Mouse (Mus musculus) hindbrain, embryonic 12.5 days (tissue): ENCODE data around the gene Olfr806. TPM values are rescaled to one million over a fixed set of nuclear protein-coding genes. Genes with fewer than 3 reads are reported as not detected.

Source experiments
- ATAC-seq: fragments of 200-750 bp; cut with Nextera tagmentation; 2 replicates; pipeline ENCODE4 v1.8.0; 2017; ENCODE audit warnings: moderate TSS enrichment; ENCODE audit not compliant: low FRiP score
- H3K27ac ChIP-seq: fragments of 300-500 bp; sonication (generic); 2 replicates; pipeline ENCODE4 v1.5.1; 2016; ENCODE audit warnings: mild to moderate bottlenecking
- H3K27me3 ChIP-seq: fragments of 300-500 bp; sonication (generic); 2 replicates; pipeline ENCODE4 v1.6.1; 2016; ENCODE audit warnings: mild to moderate bottlenecking
- H3K36me3 ChIP-seq: fragments of 300-500 bp; sonication (generic); 2 replicates; pipeline ENCODE4 v1.6.1; 2016; ENCODE audit warnings: mild to moderate bottlenecking
- H3K4me1 ChIP-seq: fragments of 300-500 bp; sonication (generic); 2 replicates; pipeline ENCODE4 v1.6.1; 2016
- H3K4me2 ChIP-seq: fragments of 300-500 bp; sonication (generic); replicated peaks from 2 replicates; pipeline ENCODE4 v1.6.1; 2016; ENCODE audit warnings: mild to moderate bottlenecking
- H3K4me3 ChIP-seq: fragments of 300-500 bp; sonication (generic); 2 replicates; pipeline ENCODE4 v1.5.1; 2016; ENCODE audit warnings: mild to moderate bottlenecking
- H3K9ac ChIP-seq: fragments of 300-500 bp; sonication (generic); 2 replicates; pipeline ENCODE4 v1.6.1; 2016; ENCODE audit warnings: mild to moderate bottlenecking, moderate library complexity
- H3K9me3 ChIP-seq: fragments of 300-500 bp; sonication (generic); replicated peaks from 2 replicates; pipeline ENCODE4 v1.6.1; 2016; ENCODE audit warnings: mild to moderate bottlenecking
- WGBS: fragments of 180-500 bp; shearing (Covaris S2); methylation state at CpG from one replicate; pipeline ENCODE4 v1.1.7; 2016; 5-methylcytosine and 5-hydroxymethylcytosine counted together
- microRNA-seq: library from miRNA; unstranded; fragments of <30 nt; microRNA quantifications from one replicate; pipeline ENCODE4, GENCODE M21; 2017
- polyA plus RNA-seq: library from polyadenylated mRNA; unstranded; fragments of >200 nt; fragmentation: Nextera tagmentation; extraction: Ambion mirVana; gene quantifications from 2 replicates; pipeline ENCODE4 v1.2.1, GENCODE M21; 2016

Gene Olfr806
- polyA plus RNA-seq = not detected in 2 replicates

DNA sequence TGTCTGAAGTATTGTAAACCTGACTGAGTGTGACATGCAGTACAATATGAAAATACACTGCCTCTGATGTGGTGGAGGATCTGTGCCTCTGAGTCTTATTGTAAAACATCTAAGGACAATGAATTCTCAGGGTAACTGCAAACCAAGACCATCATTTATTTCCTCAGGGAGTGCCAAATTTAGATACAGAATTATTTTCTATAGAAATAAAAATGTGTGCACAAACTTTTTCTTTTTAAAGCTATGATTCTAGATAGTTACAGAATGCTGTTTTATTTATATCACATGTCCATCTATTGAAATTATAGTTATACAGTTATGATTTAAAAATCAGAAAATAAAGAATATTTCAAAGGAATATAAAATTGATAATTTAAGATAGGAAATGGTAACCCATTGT, at the start of gene Olfr806:
Olfr806 (minus strand) TSS at position 101 of the 400 bp plus-strand sequence.
- no peak within 1 kb of the TSS for H3K4me2 ChIP-seq
- no peak for ATAC-seq
- H3K9me3 ChIP-seq = no peaks in the 10 kb centered on the region
- no peak within 1 kb of the TSS for H3K9ac ChIP-seq
- H3K27ac ChIP-seq = no peak within 1 kb of the TSS
- H3K4me3 ChIP-seq = no peak within 1 kb of the TSS
- no peaks in the 10 kb centered on the region for H3K27me3 ChIP-seq
- no peaks in the 10 kb centered on the region for H3K4me1 ChIP-seq
- H3K36me3 ChIP-seq = no peaks in the 10 kb centered on the region

- Histone ChIP-seq H3K9me3 (no peaks in the 10 kb centered on the region), H3K4me1 (no peaks in the 10 kb centered on the region), H3K4me3 (no peak overlapping the region), H3K27ac (no peak overlapping the region), H3K27me3 (no peaks in the 10 kb centered on the region), H3K9ac (no peak overlapping the region), H3K4me2 (no peak overlapping the region), H3K36me3 (no peaks in the 10 kb centered on the region)
- ATAC-seq = no peak
These were observed 36.4 kb upstream of the Olfr806 start for GRCm38 (mm10) chr10:129778123-129778522.

- Histone ChIP-seq H3K4me1 (no peaks in the 10 kb centered on the region), H3K9me3 (no peaks in the 10 kb centered on the region), H3K27ac (no peak within 1 kb of the TSS), H3K4me3 (no peak within 1 kb of the TSS), H3K27me3 (no peaks in the 10 kb centered on the region), H3K4me2 (no peak within 1 kb of the TSS), H3K9ac (no peak within 1 kb of the TSS), H3K36me3 (no peaks in the 10 kb centered on the region)
- no peak for ATAC-seq
These were observed 32.6 kb upstream of the Olfr806 start, which contains the start of gene Olfr809 for GRCm38 (mm10) chr10:129774338-129774737. Olfr809 (plus strand) TSS chr10:129774638.

DNA sequence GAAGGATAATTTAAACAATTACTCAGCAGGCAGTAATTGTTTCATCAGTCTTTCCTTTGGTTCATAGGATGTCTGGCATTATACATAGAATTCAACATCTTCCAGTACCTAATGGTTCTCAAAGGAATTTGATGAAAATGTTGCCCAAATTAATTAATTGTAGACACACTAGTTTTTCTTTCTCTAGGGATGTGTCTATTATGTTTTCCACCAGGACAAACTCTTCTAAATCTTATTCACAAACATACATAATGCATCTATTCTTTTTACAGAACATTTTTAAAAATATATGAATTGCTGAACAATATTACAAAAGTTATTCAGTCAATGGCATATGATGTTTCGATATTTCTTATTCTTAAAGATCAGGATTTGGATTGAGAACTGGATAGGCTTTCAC, 23.5 kb upstream of the Olfr806 start, which contains the start of gene Olfr808:
Olfr808 (plus strand) TSS at position 301 of the 400 bp plus-strand sequence.
- no peak for ATAC-seq
- H3K27ac ChIP-seq = no peak within 1 kb of the TSS
- 92% methylated on average over 1 of the region's 1 CpGs for WGBS
- H3K9ac ChIP-seq = no peak within 1 kb of the TSS
- H3K4me3 ChIP-seq = no peak within 1 kb of the TSS
- no peaks in the 10 kb centered on the region for H3K36me3 ChIP-seq
- no peaks in the 10 kb centered on the region for H3K4me1 ChIP-seq
- H3K4me2 ChIP-seq = no peak within 1 kb of the TSS
- H3K9me3 ChIP-seq = no peaks in the 10 kb centered on the region
- H3K27me3 ChIP-seq = no peaks in the 10 kb centered on the region

- H3K27ac ChIP-seq = no peak within 1 kb of the TSS
- no peak for ATAC-seq
- 91% methylated on average over 1 of the region's 1 CpGs for WGBS
- H3K9me3 ChIP-seq = no peaks in the 10 kb centered on the region
- no peak within 1 kb of the TSS for H3K9ac ChIP-seq
- H3K4me1 ChIP-seq = no peaks in the 10 kb centered on the region
- H3K4me3 ChIP-seq = no peak within 1 kb of the TSS
- H3K4me2 ChIP-seq = no peak within 1 kb of the TSS
- H3K36me3 ChIP-seq = no peaks in the 10 kb centered on the region
- no peaks in the 10 kb centered on the region for H3K27me3 ChIP-seq
These were observed 16.0 kb upstream of the Olfr806 start, which contains the start of gene Olfr807 for GRCm38 (mm10) chr10:129757693-129758092. Olfr807 (minus strand) TSS chr10:129757793.

- Histone ChIP-seq H3K27me3 (no peaks in the 10 kb centered on the region), H3K27ac (no peak within 1 kb of the TSS), H3K4me3 (no peak within 1 kb of the TSS), H3K9me3 (no peaks in the 10 kb centered on the region), H3K4me1 (no peaks in the 10 kb centered on the region), H3K9ac (no peak within 1 kb of the TSS), H3K4me2 (no peak within 1 kb of the TSS), H3K36me3 (no peaks in the 10 kb centered on the region)
- WGBS = 95% methylated on average over 2 of the region's 2 CpGs
- ATAC-seq = no peak
These were observed 12.4 kb downstream of the Olfr806 start, which contains the start of gene Olfr805 for GRCm38 (mm10) chr10:129729275-129729674. Olfr805 (minus strand) TSS chr10:129729375.

- Histone ChIP-seq H3K9ac (no peak within 1 kb of the TSS), H3K27me3 (no peaks in the 10 kb centered on the region)
These were observed 38.8 kb downstream of the Olfr806 start, which contains the start of gene Olfr804 for GRCm38 (mm10) chr10:129702910-129703309. Olfr804 (plus strand) TSS chr10:129703210.

DNA sequence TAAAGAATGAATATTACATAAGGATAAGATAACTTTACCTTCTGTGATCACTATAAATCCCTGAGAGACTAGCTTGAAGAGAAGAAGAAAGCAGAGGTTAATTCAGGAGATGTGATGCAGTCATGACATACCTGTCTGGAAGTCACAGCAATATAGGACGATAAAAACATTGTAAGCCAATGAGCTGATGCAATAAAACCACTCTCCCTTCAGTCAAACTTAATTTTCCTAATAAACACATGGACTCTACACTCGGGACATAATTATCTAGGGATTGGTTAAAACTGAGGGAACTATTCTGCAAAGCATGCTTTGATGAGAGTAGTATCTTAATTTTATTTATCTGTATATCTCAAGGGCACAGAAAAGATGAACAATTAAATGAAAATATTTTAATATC, 47.5 kb downstream of the Olfr806 start, which contains the start of gene Olfr803:
Olfr803 (minus strand) TSS at position 101 of the 400 bp plus-strand sequence.
- ATAC-seq = no peak
- no peak within 1 kb of the TSS for H3K4me3 ChIP-seq
- no peaks in the 10 kb centered on the region for H3K36me3 ChIP-seq
- whole genome bisulfite sequencing = 68% methylated on average over 2 of the region's 2 CpGs
- H3K27me3 ChIP-seq = no peaks in the 10 kb centered on the region
- H3K4me1 ChIP-seq = no peaks in the 10 kb centered on the region
- H3K27ac ChIP-seq = no peak within 1 kb of the TSS
- no peak within 1 kb of the TSS for H3K9ac ChIP-seq
- H3K4me2 ChIP-seq = no peak within 1 kb of the TSS
- no peaks in the 10 kb centered on the region for H3K9me3 ChIP-seq

More at GRCm38 (mm10) chr10:129702910-129703309, 38.8 kb downstream of the Olfr806 start, which contains the start of gene Olfr804:
- Histone ChIP-seq H3K27ac (no peak within 1 kb of the TSS), H3K4me1 (no peaks in the 10 kb centered on the region), H3K4me3 (no peak within 1 kb of the TSS), H3K4me2 (no peak within 1 kb of the TSS), H3K36me3 (no peaks in the 10 kb centered on the region), H3K9me3 (no peaks in the 10 kb centered on the region)
- no peak for ATAC-seq

DNA sequence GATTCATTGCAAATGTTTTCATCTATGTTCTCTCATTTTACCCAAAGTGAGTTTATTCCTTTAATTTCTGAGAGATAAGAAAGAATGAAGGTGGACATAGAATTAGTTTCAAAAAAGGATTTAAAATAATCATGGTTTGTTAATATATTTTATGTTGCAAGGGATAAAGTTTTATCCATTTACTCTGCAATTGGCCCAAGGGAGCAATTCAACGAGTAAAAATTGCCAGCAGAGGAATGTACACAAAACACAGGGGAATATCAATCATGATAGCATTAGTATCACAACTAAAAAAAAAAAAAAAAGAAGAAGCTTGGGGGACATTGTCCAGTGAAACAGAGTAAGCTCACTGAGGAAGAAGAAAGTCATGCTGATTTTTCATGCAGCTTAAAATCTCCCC, 53.7 kb downstream of the Olfr806 start, which contains the start of gene Olfr802:
Olfr802 (minus strand) TSS at position 101 of the 400 bp plus-strand sequence.
- no peaks in the 10 kb centered on the region for H3K4me1 ChIP-seq
- no peak for ATAC-seq

More for the DNA sequence above, 53.7 kb downstream of the Olfr806 start, which contains the start of gene Olfr802:
- Histone ChIP-seq H3K9ac (no peak within 1 kb of the TSS), H3K4me3 (no peak within 1 kb of the TSS), H3K27me3 (no peaks in the 10 kb centered on the region), H3K4me2 (no peak within 1 kb of the TSS), H3K9me3 (no peaks in the 10 kb centered on the region), H3K27ac (no peak within 1 kb of the TSS), H3K36me3 (no peaks in the 10 kb centered on the region)
- WGBS = 79% methylated on average over 1 of the region's 1 CpGs

Small RNA genes lying within 50 kb of the gene (microRNA-seq; reads per million reads assigned to microRNA genes)
- not detected for gene Gm24485

Other genes starting within 250 kb of the Olfr806 start
- gene Olfr790, start 243.4 kb downstream of the Olfr806 start, polyA plus RNA-seq = not detected in 2 replicates
- gene Olfr791, start 220.1 kb downstream of the Olfr806 start, polyA plus RNA-seq = not detected in 2 replicates
- not detected in 2 replicates for gene Olfr792, start 202.8 kb downstream of the Olfr806 start, polyA plus RNA-seq
- gene Olfr794, start 174.3 kb downstream of the Olfr806 start, polyA plus RNA-seq = not detected in 2 replicates
- not detected in 2 replicates for gene Olfr796, start 129.4 kb downstream of the Olfr806 start, polyA plus RNA-seq
- not detected in 2 replicates for gene Olfr798, start 114.0 kb downstream of the Olfr806 start, polyA plus RNA-seq
- not detected in 2 replicates for gene Olfr799, start 104.4 kb downstream of the Olfr806 start, polyA plus RNA-seq
- gene Olfr800, start 84.2 kb downstream of the Olfr806 start, polyA plus RNA-seq = not detected in 2 replicates
- not detected in 2 replicates for gene Olfr801, start 68.1 kb downstream of the Olfr806 start, polyA plus RNA-seq
- gene Olfr802, start 53.8 kb downstream of the Olfr806 start, polyA plus RNA-seq = 0.04 TPM in 1 of 2 replicates, not detected in the other
- not detected in 2 replicates for gene Olfr803, start 47.6 kb downstream of the Olfr806 start, polyA plus RNA-seq
- gene Olfr804, start 38.7 kb downstream of the Olfr806 start, polyA plus RNA-seq = not detected in 2 replicates
- gene Olfr805, start 12.5 kb downstream of the Olfr806 start, polyA plus RNA-seq = not detected in 2 replicates
- not detected in 2 replicates for gene Olfr807, start 15.9 kb upstream of the Olfr806 start, polyA plus RNA-seq
- not detected in 2 replicates for gene Olfr808, start 23.6 kb upstream of the Olfr806 start, polyA plus RNA-seq
- not detected in 2 replicates for gene Olfr809, start 32.7 kb upstream of the Olfr806 start, polyA plus RNA-seq
- not detected in 2 replicates for gene Olfr810, start 53.0 kb upstream of the Olfr806 start, polyA plus RNA-seq
- gene Olfr811, start 62.5 kb upstream of the Olfr806 start, polyA plus RNA-seq = not detected in 2 replicates
- gene Olfr812, start 104.2 kb upstream of the Olfr806 start, polyA plus RNA-seq = not detected in 2 replicates
- not detected in 2 replicates for gene Olfr813, start 113.4 kb upstream of the Olfr806 start, polyA plus RNA-seq
- gene Olfr814, start 137.9 kb upstream of the Olfr806 start, polyA plus RNA-seq = not detected in 2 replicates
- not detected in 2 replicates for gene Olfr815, start 163.9 kb upstream of the Olfr806 start, polyA plus RNA-seq
- not detected in 2 replicates for gene Olfr816, start 173.7 kb upstream of the Olfr806 start, polyA plus RNA-seq
- not detected in 2 replicates for gene Olfr818, start 207.2 kb upstream of the Olfr806 start, polyA plus RNA-seq
- gene Olfr819, start 225.3 kb upstream of the Olfr806 start, polyA plus RNA-seq = not detected in 2 replicates
- gene Olfr247, start 234.2 kb upstream of the Olfr806 start, polyA plus RNA-seq = not detected in 2 replicates
- not detected in 2 replicates for gene Gm10310, start 243.1 kb upstream of the Olfr806 start, polyA plus RNA-seq